Mouse (Mus musculus) c-Kit-positive CD71-positive TER-119-positive erythroid progenitor cells, embryonic 14.5 days (primary cell): ENCODE results near the gene Fgf14.
"Not testable (repeated sequence)": the region's sequence is repeated elsewhere in the genome, so short reads cannot be mapped to it uniquely, and the experiment has no call there.

Experiments used
- DNase-seq: peaks from one replicate; pipeline ENCODE4 v3.0.0-alpha.2; 2013; ENCODE audit warnings: low spot score

The Fgf14 gene

GRCm38 (mm10) chr14:124191913-124192814 is 484.8 kb downstream of the Fgf14 start:
- DNase-seq = no peak

DNA sequence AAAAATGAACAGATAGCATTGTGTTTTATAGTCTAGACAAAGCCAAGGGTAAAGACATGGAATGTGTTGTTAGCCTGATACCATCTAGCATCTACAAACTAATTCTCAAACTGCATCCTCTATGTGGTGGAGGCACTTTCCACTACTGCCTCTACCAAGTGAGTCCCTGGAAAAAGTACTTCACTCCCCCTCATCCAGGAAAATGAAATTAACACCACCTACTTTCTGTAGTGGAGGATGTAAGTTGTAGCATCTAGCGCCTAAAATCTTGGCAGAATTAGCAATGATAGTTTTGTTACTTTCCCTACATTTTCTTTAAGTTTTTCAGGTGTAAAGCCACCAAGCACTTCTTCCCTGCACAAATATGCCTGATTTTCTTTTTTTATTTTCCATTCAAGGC is 496.7 kb downstream of the Fgf14 start:
- no peak for DNase-seq

- DNase-seq = no peak
Measured at GRCm38 (mm10) chr14:124174111-124174510, 502.8 kb downstream of the Fgf14 start.

GRCm38 (mm10) chr14:124163618-124164185 is 513.2 kb downstream of the Fgf14 start:
- no peak for DNase-seq

DNA sequence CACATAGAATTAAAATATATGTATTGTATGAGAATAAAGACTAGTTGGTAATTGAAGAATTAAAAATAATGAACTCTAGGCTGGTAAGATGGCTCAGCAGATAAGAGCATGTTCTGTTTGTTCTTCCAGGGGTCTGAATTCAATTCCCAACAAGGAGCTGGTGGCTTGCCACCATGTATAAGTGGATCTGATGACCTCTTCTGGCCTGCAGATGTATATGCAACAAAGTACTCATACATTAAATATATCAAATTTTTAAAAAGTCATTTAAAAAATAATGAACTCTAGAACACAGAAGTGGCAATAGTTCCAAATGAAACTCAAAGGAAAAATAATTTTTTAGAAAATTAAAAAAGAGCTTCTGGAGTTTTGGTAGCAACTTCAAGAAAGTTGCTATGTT is 529.5 kb downstream of the Fgf14 start:
- DNase-seq = no peak

GRCm38 (mm10) chr14:124107205-124107873 is 569.6 kb downstream of the Fgf14 start:
- no peak for DNase-seq

- DNase-seq = no peak
Measured at GRCm38 (mm10) chr14:124083126-124083525, 593.8 kb downstream of the Fgf14 start.

- no peak for DNase-seq
Measured at GRCm38 (mm10) chr14:124044016-124044415, 632.9 kb downstream of the Fgf14 start.

DNA sequence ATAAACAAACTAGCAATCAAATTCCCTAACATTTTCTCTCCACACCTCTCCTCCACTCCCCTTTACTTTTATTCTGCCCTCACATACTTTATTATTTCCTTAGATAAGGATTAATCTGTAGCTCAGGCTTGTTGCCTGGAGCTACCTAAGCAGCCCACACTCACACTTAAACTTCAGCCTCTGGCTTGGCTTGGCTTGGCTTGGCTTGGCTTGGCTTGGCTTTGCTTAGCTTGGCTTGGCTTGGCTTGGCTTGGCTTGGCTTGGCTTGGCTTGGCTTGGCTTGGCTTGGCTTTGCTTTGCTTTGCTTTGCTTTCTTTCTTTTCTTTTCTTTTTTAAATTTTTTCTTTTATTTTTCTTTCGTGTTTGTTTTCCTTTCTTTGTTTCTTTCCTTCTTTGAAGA is 636.3 kb downstream of the Fgf14 start:
- no peak for DNase-seq

DNA sequence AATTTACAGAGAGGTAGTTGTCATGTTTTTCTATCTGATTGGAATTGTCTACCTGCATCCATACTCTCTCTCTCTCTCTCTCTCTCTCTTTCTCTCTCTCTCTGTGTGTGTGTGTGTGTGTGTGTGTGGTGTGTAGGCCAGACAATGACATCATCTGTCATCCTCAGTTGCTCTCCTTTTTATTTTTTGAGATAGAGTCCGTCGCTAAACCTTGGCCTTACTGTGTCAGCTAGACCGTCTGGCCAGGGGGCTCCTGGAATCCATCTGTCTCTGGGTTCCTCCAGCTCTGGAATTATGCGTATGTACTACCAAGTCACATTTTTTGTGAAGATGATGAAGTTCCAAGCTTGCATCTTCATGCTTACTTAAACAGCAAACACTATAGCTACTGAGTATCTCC is 639.5 kb downstream of the Fgf14 start:
- no peak for DNase-seq

GRCm38 (mm10) chr14:124036575-124037205 is 640.2 kb downstream of the Fgf14 start:
- DNase-seq = no peak

- not testable (repeated sequence) for DNase-seq
Measured at GRCm38 (mm10) chr14:124033302-124033701, 643.6 kb downstream of the Fgf14 start.

DNA sequence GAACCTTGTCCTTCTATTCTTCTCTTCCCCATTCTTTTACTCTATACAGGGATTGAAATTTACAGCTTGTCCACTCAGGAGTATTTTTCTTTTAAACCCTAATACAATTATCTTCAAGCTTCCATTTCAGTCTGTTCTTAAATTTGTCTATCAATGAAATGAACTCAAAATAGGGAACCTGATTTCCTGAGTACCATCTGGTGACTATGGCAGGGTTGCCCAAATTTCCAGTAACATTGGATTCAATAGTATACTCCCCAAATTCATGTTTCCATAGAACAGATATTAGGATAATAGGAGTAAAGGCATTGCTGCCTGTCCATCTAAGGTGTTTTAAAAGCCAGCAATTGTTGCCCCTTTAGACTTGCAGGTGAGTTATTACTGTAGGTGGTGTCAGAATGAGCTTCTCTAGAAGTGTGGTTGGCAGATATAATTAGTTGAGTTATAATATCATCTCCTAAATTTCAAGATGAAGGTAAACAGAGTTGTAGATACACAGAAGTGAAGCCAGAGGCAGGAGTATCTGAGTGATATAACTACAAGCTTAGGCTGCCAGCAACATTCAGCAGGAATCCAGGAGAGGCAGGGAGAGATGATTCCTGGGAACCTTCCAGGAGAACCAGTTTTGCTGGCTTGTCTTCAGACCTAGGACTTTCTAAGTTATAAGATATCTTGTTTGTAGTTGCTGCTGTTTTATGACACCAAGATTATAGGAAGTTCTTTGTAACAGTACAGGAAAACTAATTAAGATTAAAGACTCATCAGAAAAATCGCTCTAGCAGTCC is 648.8 kb downstream of the Fgf14 start:
- DNase-seq = no peak

DNA sequence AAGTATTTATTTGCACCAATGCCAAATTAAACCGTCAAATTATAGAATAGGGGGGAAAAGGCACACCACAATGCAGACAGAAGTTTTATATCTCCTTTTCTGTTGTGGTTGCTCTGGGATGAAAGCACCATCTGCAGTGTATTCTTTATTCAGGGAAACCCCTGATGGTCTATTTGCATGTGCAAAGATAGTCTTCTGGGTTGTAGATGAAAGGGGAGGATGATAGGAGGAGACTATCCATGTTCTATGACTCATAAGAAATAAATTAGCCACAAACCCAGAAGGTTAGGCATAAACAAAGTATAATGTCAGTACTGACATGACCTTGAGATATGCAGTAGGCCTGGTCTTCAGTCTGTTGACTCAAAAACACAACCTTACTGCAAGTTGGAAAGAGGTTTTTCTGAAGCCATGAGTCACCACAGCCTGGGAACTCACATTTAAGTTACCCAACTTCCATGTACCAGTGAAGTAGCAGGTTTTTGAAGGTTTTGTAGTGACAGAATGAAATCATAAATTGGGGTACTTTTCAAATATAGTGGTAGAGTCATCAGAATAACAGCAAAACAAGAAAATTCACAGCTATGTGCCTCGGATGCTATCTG is 686.2 kb downstream of the Fgf14 start:
- DNase-seq = no peak

DNA sequence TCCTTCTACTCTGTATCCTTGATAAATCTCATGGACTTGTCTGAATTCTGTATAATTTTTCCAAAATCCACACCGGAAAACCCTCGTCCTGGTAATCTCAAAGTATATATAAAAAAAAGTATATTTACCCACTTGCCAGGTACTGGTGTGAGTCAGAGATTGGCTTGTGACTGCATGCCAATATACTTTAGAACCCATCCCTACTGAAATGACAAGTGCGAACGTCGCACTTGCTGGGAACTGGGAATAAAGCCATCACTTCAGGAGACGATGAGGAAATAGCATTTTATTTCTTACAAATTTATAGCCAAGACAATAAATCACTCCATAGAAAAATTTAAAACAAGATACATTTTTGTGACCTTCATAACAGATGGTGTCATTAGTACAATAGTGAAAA is 708.9 kb downstream of the Fgf14 start:
- no peak for DNase-seq

GRCm38 (mm10) chr14:123966531-123966930 is 710.4 kb downstream of the Fgf14 start:
- DNase-seq = no peak
